Mouse (Mus musculus) lung, postnatal 0 days (tissue): ENCODE measurements around the gene Dctpp1.

Source experiments
- CTCF ChIP-seq: IDR thresholded peaks from 2 replicates; pipeline ENCODE4 v1.5.1; 2016; ENCODE audit warnings: antibody characterized with exemption, mild to moderate bottlenecking
- EP300 ChIP-seq: IDR thresholded peaks from 2 replicates; pipeline ENCODE4 v1.6.1; 2016; ENCODE audit warnings: antibody characterized with exemption, mild to moderate bottlenecking, control low read depth

- TF ChIP-seq EP300: no peak
- peak; percentile 17; the same call in 1 of the 2 replicates for TF ChIP-seq CTCF
These were observed 1.2 kb downstream of the Dctpp1 start for GRCm38 (mm10) chr7:127259186-127259905.
